Mouse (Mus musculus): Measurements from ENCODE around the gene R3hdml.

DNA sequence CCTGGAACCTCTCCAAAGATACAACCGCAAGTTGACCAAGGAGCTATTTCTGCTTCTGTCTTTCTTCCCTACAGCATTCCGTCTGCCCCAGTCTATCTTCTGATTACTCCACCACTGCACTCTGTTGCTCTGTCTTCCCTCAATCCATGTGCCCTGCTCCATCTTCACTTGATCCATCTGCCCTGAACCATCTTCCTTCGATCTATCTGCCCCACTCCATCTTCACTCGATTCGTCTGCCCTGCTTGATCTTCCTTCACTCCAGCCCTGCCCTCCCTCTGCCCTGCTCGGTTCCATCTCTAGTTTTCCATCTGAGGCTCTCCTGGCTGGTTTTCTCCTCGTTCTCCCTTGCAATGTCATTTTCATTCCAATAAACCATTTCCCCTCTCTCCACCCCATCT is 11.1 kb downstream of the R3hdml start:
- no peak for TF ChIP-seq POLR2A (IDR thresholded peaks at IDR 0.05; ENCODE audit: low read depth, low read length)
- TF ChIP-seq CTCF (IDR thresholded peaks at IDR 0.05; ENCODE audit: borderline replicate concordance, insufficient read depth, low read length), result no peak
